Mouse (Mus musculus): Measurements from ENCODE around the gene Slc17a2.

- TF ChIP-seq ZNF384 (IDR thresholded peaks at IDR 0.05; ENCODE audit: low read depth, low read length), result no peak
- TF ChIP-seq CHD2 (IDR thresholded peaks at IDR 0.05; ENCODE audit: low read depth, low read length), result no peak
- TF ChIP-seq HCFC1 (IDR thresholded peaks at IDR 0.05; ENCODE audit: borderline replicate concordance, insufficient read depth, low read length), result no peak
- TF ChIP-seq MAFK (IDR thresholded peaks at IDR 0.05; ENCODE audit: insufficient read depth, low read depth, low read length), result no peak
- TF ChIP-seq ZC3H11A (IDR thresholded peaks at IDR 0.05; ENCODE audit: borderline replicate concordance, low read depth, low read length), result no peak
Observed at GRCm38 (mm10) chr13:23869996-23870395, 63.2 kb downstream of the Slc17a2 start.

Data from ES-E14 (cell line).